Mouse (Mus musculus) testis, adult 2 months (tissue): ENCODE data around the gene Ramp1.

Source experiments
- CTCF ChIP-seq: fragments of 200-500 bp; IDR thresholded peaks from 2 replicates; pipeline ENCODE4 v1.5.1; 2012; ENCODE audit warnings: low read depth, mild to moderate bottlenecking, inconsistent platforms, low read length, moderate library complexity; ENCODE audit not compliant: control insufficient read depth, insufficient read depth, insufficient replicate concordance
- POLR2A ChIP-seq: fragments of 200-500 bp; IDR thresholded peaks from 2 replicates; pipeline ENCODE4 v1.6.1; 2012; ENCODE audit warnings: low read depth, mild to moderate bottlenecking, inconsistent platforms, low read length, moderate library complexity; ENCODE audit not compliant: control insufficient read depth

- TF ChIP-seq CTCF: no peak
- no peak for TF ChIP-seq POLR2A
These were observed 26.0 kb downstream of the Ramp1 start for GRCm38 (mm10) chr1:91205651-91206050.
